Mouse (Mus musculus) ES-E14 (cell line): ENCODE data around the gene Tnks2. TPM values are rescaled to one million over a fixed set of nuclear protein-coding genes. Genes with fewer than 3 reads are reported as not detected.

Experiments
- DNase-seq: peaks from one replicate; pipeline ENCODE4 v3.0.0-alpha.2; 2013; ENCODE audit warnings: low read depth, low spot score
- H3K27ac ChIP-seq: 2 replicates; pipeline ENCODE4 v1.5.1; 2012; ENCODE audit warnings: low read depth, mild to moderate bottlenecking, low read length, moderate library complexity, mixed read lengths; ENCODE audit not compliant: poor library complexity, insufficient read depth, severe bottlenecking
- H3K36me3 ChIP-seq: 2 replicates; pipeline ENCODE4 v1.6.1; 2012; ENCODE audit warnings: mild to moderate bottlenecking, low read length, moderate library complexity, mixed read lengths; ENCODE audit not compliant: control insufficient read depth, poor library complexity, insufficient read depth, severe bottlenecking
- H3K4me1 ChIP-seq, 2 experiments: fragments of 150-350 bp in 1 of 2; sonication (generic) in 1 of 2; 2 replicates each; pipeline ENCODE4 v1.6.1; 2012; ENCODE audit warnings: low read length in 2 of 2, mild to moderate bottlenecking in 1 of 2, mixed read lengths in 1 of 2; ENCODE audit not compliant: control insufficient read depth in 2 of 2, insufficient read depth in 2 of 2, poor library complexity in 1 of 2
- H3K4me3 ChIP-seq, 2 experiments: fragments of 150-350 bp in 1 of 2; sonication (generic) in 1 of 2; 2 replicates each; pipeline ENCODE4 v1.5.1; 2012; ENCODE audit warnings: low read length in 2 of 2, low read depth in 1 of 2, mild to moderate bottlenecking in 1 of 2, mixed read lengths in 1 of 2; ENCODE audit not compliant: insufficient read depth in 1 of 2, poor library complexity in 1 of 2, severe bottlenecking in 1 of 2
- H3K9ac ChIP-seq: 2 replicates; pipeline ENCODE4 v1.6.1; 2012; ENCODE audit warnings: low read depth, mild to moderate bottlenecking, low read length, mixed read lengths; ENCODE audit not compliant: poor library complexity, insufficient read depth, severe bottlenecking
- H3K9me3 ChIP-seq: fragments of 150-350 bp; sonication (generic); 2 replicates; pipeline ENCODE4 v1.6.1; 2012; ENCODE audit warnings: low read depth, mild to moderate bottlenecking, low read length; ENCODE audit not compliant: control insufficient read depth, insufficient read depth
- CHD2 ChIP-seq: IDR thresholded peaks from 2 replicates; pipeline ENCODE4 v1.6.1; 2014; ENCODE audit warnings: mild to moderate bottlenecking, low read depth, low read length, inconsistent platforms
- HCFC1 ChIP-seq: IDR thresholded peaks from 2 replicates; pipeline ENCODE4 v1.6.1; 2012; ENCODE audit warnings: low read length, inconsistent platforms, borderline replicate concordance; ENCODE audit not compliant: insufficient read depth
- MAFK ChIP-seq: IDR thresholded peaks from 2 replicates; pipeline ENCODE4 v1.6.1; 2014; ENCODE audit warnings: mild to moderate bottlenecking, low read depth, low read length, inconsistent platforms; ENCODE audit not compliant: insufficient read depth
- ZC3H11A ChIP-seq: IDR thresholded peaks from 2 replicates; pipeline ENCODE4 v1.6.1; 2012; ENCODE audit warnings: low read depth, mild to moderate bottlenecking, inconsistent platforms, low read length, borderline replicate concordance
- ZNF384 ChIP-seq: IDR thresholded peaks from 2 replicates; pipeline ENCODE4 v1.6.1; 2012; ENCODE audit warnings: low read depth, low read length, inconsistent platforms
- in situ Hi-C, 2 experiments: fragments of 600-800 bp; cut with MboI; formaldehyde crosslinking; loops; one replicate each; pipeline ENCODE4 v1.15.1; 2025; ENCODE audit warnings: low sequenced_read_pairs in 2 of 2, inconsistent platforms in 1 of 2; ENCODE audit not compliant: unreplicated experiment in 2 of 2
- total RNA-seq: library from RNA; depleted of rRNA; stranded (reverse); fragments of 300-350 nt; gene quantifications from 2 replicates; pipeline ENCODE4 v1.2.3, GENCODE M21; 2012

The Tnks2 gene
- total RNA-seq, 1 experiment = 289 TPM

GRCm38 (mm10) chr19:36794008-36794407 lies 40.0 kb upstream of the Tnks2 start:
- no peak overlapping the region for H3K4me3 ChIP-seq
- H3K36me3 ChIP-seq = no peaks in the 10 kb centered on the region
- H3K4me1 ChIP-seq = no peaks in the 10 kb centered on the region; a peak in 1 of 4 replicates
- H3K9me3 ChIP-seq = no peaks in the 10 kb centered on the region
- DNase-seq = no peak
- TF ChIP-seq CHD2 = no peak
- no peak for TF ChIP-seq HCFC1
- no peak for TF ChIP-seq ZNF384
- no peak for TF ChIP-seq MAFK
- no peak for TF ChIP-seq ZC3H11A
- H3K9ac ChIP-seq = no peak overlapping the region
- in situ Hi-C loops = no loop called here
- no peak overlapping the region for H3K27ac ChIP-seq

GRCm38 (mm10) chr19:36795277-36795676 lies 38.8 kb upstream of the Tnks2 start:
- no peaks in the 10 kb centered on the region for H3K9me3 ChIP-seq
- no peak overlapping the region for H3K4me3 ChIP-seq
- in situ Hi-C loops = no loop called here
- H3K4me1 ChIP-seq = no peaks in the 10 kb centered on the region
- H3K27ac ChIP-seq = no peak overlapping the region
- no peaks in the 10 kb centered on the region for H3K36me3 ChIP-seq
- H3K9ac ChIP-seq = no peak overlapping the region
- no peak for DNase-seq
- TF ChIP-seq ZC3H11A = no peak
- no peak for TF ChIP-seq ZNF384
- TF ChIP-seq HCFC1 = no peak
- TF ChIP-seq MAFK = no peak
- no peak for TF ChIP-seq CHD2

GRCm38 (mm10) chr19:36796931-36797330 lies 37.1 kb upstream of the Tnks2 start:
- in situ Hi-C loops = no loop called here
- Histone ChIP-seq H3K9me3 (no peaks in the 10 kb centered on the region), H3K4me1 (no peaks in the 10 kb centered on the region), H3K36me3 (no peaks in the 10 kb centered on the region), H3K4me3 (no peak overlapping the region), H3K27ac (no peak overlapping the region), H3K9ac (no peak overlapping the region)
- no peak for DNase-seq
- no peak for TF ChIP-seq ZC3H11A
- TF ChIP-seq HCFC1 = no peak
- no peak for TF ChIP-seq ZNF384
- no peak for TF ChIP-seq MAFK
- no peak for TF ChIP-seq CHD2

- TF ChIP-seq MAFK (no peak), ZC3H11A (no peak), HCFC1 (no peak)
- no peak for DNase-seq
- no peaks in the 10 kb centered on the region for H3K4me1 ChIP-seq
- no peak overlapping the region for H3K9ac ChIP-seq
- no peak overlapping the region for H3K4me3 ChIP-seq
- H3K9me3 ChIP-seq = no peaks in the 10 kb centered on the region
- in situ Hi-C loops = no loop called here
- no peak overlapping the region for H3K27ac ChIP-seq
- no peaks in the 10 kb centered on the region for H3K36me3 ChIP-seq
Measured at GRCm38 (mm10) chr19:36800288-36800687, 33.7 kb upstream of the Tnks2 start.
